Mouse (Mus musculus): ENCODE results near the gene Styx. TPM values are rescaled to one million over a fixed set of nuclear protein-coding genes. Genes with fewer than 3 reads are reported as not detected.

The Styx gene
- polyA plus RNA-seq, 1 experiment from 2014 or later, result 49.3 TPM

DNA sequence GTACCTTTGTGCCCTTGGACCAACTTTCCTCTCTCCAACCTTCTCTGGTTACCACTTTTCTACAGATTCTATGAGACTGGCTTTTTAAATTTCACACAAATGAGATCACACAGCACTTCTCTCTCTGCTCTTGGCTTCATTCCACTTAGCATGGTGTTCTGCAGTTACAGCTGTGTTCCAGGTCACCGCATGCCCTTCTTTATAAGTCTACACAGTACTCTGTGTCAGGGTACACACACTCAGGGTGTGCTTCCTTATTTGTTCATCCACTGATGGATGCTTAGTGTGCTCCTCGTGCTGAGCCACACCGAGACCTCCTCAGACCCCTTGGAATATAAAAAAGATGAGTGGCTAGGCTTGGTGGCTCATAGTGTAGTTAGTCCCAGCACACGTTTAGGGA, 30.8 kb upstream of the Styx start:
- H3K27me3 ChIP-seq, result 0 out of 2 replicates have a peak, but pooled peaks cover 10% of the 10 kb centered on the region
- H3K4me2 ChIP-seq, result no peak overlapping the region
- 82% methylated on average over 4 of the region's 4 CpGs for WGBS
- no peak overlapping the region for H3K4me3 ChIP-seq
- no peak for ATAC-seq
- H3K27ac ChIP-seq, result no peak overlapping the region
- no peaks in the 10 kb centered on the region for H3K9me3 ChIP-seq (replicated peaks)
- H3K4me1 ChIP-seq, result peaks cover 21% of the 10 kb centered on the region
- no peaks in the 10 kb centered on the region for H3K36me3 ChIP-seq (ENCODE audit: poor library complexity, severe bottlenecking)
- H3K9ac ChIP-seq, result no peak overlapping the region

- H3K4me2 ChIP-seq, result no peak overlapping the region
- no peak overlapping the region for H3K4me3 ChIP-seq
- no peaks in the 10 kb centered on the region for H3K9me3 ChIP-seq (replicated peaks)
- no peaks in the 10 kb centered on the region for H3K36me3 ChIP-seq (ENCODE audit: poor library complexity, severe bottlenecking)
- no peak overlapping the region for H3K27ac ChIP-seq
- peaks cover 23% of the 10 kb centered on the region for H3K4me1 ChIP-seq
- H3K27me3 ChIP-seq, result 0 out of 2 replicates have a peak, but pooled peaks cover 10% of the 10 kb centered on the region
- 82% methylated on average over 3 of the region's 3 CpGs for WGBS
- no peak overlapping the region for H3K9ac ChIP-seq
- ATAC-seq, result no peak
Measured at GRCm38 (mm10) chr14:45321067-45321466, 29.8 kb upstream of the Styx start.

DNA sequence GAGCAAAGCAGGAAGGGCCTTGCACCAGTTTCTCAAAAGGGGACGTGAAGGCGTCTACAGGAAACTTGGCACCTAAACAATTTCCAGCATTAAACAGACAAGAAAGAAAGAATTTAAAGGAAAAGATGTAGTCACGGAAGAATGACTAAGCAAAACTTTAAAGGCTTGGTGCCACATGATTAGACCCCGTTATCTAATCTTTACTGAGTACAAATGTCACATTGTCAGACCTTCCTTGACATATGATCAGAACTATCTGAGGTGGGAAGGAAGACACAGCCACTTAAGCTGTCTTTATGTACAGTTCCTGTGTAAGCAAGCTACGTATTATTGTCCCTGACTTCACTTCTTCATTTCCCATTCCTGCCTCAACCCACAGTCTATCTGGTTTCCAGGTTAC, 29.3 kb upstream of the Styx start:
- Histone ChIP-seq H3K4me3 (no peak overlapping the region), H3K4me1 (peaks cover 19% of the 10 kb centered on the region), H3K27ac (no peak overlapping the region), H3K27me3 (0 out of 2 replicates have a peak, but pooled peaks cover 10% of the 10 kb centered on the region), H3K9ac (no peak overlapping the region), H3K36me3 (ENCODE audit: poor library complexity, severe bottlenecking) (no peaks in the 10 kb centered on the region), H3K9me3 (replicated peaks) (no peaks in the 10 kb centered on the region), H3K4me2 (no peak overlapping the region)
- WGBS, result 80% methylated on average over 5 of the region's 5 CpGs
- no peak for ATAC-seq

- WGBS, result 89% methylated on average over 2 of the region's 2 CpGs
- H3K27me3 ChIP-seq, result 0 out of 2 replicates have a peak, but pooled peaks cover 10% of the 10 kb centered on the region
- peaks cover 12% of the 10 kb centered on the region for H3K4me1 ChIP-seq
- H3K27ac ChIP-seq, result no peak overlapping the region
- no peak overlapping the region for H3K4me2 ChIP-seq
- H3K9ac ChIP-seq, result no peak overlapping the region
- ATAC-seq, result no peak
- no peaks in the 10 kb centered on the region for H3K9me3 ChIP-seq (replicated peaks)
- no peak overlapping the region for H3K4me3 ChIP-seq
- no peaks in the 10 kb centered on the region for H3K36me3 ChIP-seq (ENCODE audit: poor library complexity, severe bottlenecking)
Measured at GRCm38 (mm10) chr14:45322450-45322849, 28.4 kb upstream of the Styx start.

DNA sequence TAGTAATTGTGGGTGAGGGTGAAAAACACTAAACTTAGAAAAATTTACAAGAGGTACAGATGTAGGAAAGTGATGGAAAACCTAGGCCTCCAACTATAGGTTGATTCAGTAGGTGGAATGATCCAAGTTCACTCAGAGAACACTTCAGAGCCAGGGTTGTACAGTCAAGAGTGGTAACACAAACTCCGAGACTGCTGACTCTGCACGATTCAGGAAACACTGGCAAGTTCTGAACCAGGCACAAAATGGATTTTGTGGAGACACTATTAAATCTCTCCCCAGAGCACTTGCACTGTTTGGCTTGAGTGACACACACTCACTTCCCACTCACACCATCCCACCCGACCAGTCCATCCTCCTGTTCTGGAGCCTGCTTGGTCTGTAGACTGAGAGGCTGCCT, 27.6 kb upstream of the Styx start:
- WGBS, result 83% methylated on average over 3 of the region's 3 CpGs
- Histone ChIP-seq H3K9ac (no peak overlapping the region), H3K4me1 (peaks cover 10% of the 10 kb centered on the region), H3K9me3 (replicated peaks) (no peaks in the 10 kb centered on the region), H3K27me3 (0 out of 2 replicates have a peak, but pooled peaks cover 10% of the 10 kb centered on the region), H3K36me3 (ENCODE audit: poor library complexity, severe bottlenecking) (no peaks in the 10 kb centered on the region), H3K4me3 (no peak overlapping the region), H3K4me2 (no peak overlapping the region), H3K27ac (no peak overlapping the region)
- ATAC-seq, result no peak

- Histone ChIP-seq H3K27ac (no peak overlapping the region), H3K4me3 (no peak overlapping the region), H3K36me3 (ENCODE audit: poor library complexity, severe bottlenecking) (no peaks in the 10 kb centered on the region), H3K9me3 (replicated peaks) (no peaks in the 10 kb centered on the region), H3K27me3 (0 out of 2 replicates have a peak, but pooled peaks cover 6% of the 10 kb centered on the region), H3K4me2 (no peak overlapping the region), H3K9ac (no peak overlapping the region), H3K4me1 (peaks cover 10% of the 10 kb centered on the region; the same call in 1 of the 2 replicates)
- ATAC-seq, result no peak
Measured at GRCm38 (mm10) chr14:45325471-45325870, 25.4 kb upstream of the Styx start.

GRCm38 (mm10) chr14:45328072-45328713, 22.7 kb upstream of the Styx start:
- peaks cover 19% of the 10 kb centered on the region for H3K4me1 ChIP-seq
- no peak overlapping the region for H3K9ac ChIP-seq
- H3K4me2 ChIP-seq, result no peak overlapping the region
- H3K27ac ChIP-seq, result no peak overlapping the region
- 90% methylated on average over 4 of the region's 4 CpGs for WGBS
- no peak for ATAC-seq
- no peaks in the 10 kb centered on the region for H3K9me3 ChIP-seq (replicated peaks)
- H3K27me3 ChIP-seq, result no peaks in the 10 kb centered on the region
- peaks cover 20% of the 10 kb centered on the region for H3K36me3 ChIP-seq (ENCODE audit: poor library complexity, severe bottlenecking)
- no peak overlapping the region for H3K4me3 ChIP-seq

GRCm38 (mm10) chr14:45329018-45329588, 21.8 kb upstream of the Styx start:
- peak overlapping the region; percentile 94 for H3K4me3 ChIP-seq
- WGBS, result 17% methylated on average over 8 of the region's 8 CpGs
- H3K27ac ChIP-seq, result peak overlapping the region; percentile 54
- peaks cover 19% of the 10 kb centered on the region for H3K4me1 ChIP-seq
- H3K27me3 ChIP-seq, result no peaks in the 10 kb centered on the region
- peak overlapping the region; percentile 37; the same call in 1 of the 2 replicates for H3K9ac ChIP-seq
- no peaks in the 10 kb centered on the region for H3K9me3 ChIP-seq (replicated peaks)
- peak; percentile 19; the same call in 1 of the 2 replicates for ATAC-seq
- peaks cover 26% of the 10 kb centered on the region for H3K36me3 ChIP-seq (ENCODE audit: poor library complexity, severe bottlenecking)
- peak overlapping the region; percentile 67 for H3K4me2 ChIP-seq

DNA sequence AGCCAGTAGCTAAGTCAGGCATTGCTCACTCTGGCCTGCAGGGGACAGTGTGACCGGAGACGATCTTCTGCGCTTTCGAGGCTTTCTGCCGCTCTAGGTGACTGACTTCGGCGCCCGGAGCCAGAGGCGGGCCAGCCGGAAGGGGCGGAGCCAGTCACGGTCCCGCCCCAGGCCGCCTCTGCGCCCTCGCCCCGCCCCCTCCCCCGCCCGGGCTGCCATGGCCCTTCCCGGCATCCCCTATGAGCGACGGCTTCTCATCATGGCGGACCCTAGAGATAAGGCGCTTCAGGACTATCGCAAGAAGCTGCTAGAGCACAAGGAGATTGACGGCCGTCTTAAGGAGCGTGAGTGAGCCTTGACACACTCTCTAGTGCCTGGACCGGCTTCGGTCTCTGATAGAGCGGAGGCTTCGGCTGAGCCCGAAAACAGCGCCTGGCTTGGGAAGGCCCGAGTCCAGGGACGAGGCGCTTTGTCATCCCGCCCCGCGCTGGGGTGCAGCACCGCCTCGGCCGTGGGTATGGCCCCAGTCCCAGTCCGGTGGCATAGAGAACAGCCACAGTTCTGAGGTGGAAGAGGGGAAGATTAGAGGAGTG, 21.2 kb upstream of the Styx start, which contains the start of gene Psmc6:
Gene Psmc6, plus strand, starts transcription at position 200 of the 593 bp plus-strand sequence.
- Histone ChIP-seq H3K4me3 (peak within 1 kb of the TSS; percentile 94), H3K9me3 (replicated peaks) (no peaks in the 10 kb centered on the region), H3K9ac (peak within 1 kb of the TSS; percentile 95), H3K27me3 (no peaks in the 10 kb centered on the region), H3K27ac (peak within 1 kb of the TSS; percentile 87), H3K4me1 (peaks cover 19% of the 10 kb centered on the region), H3K36me3 (ENCODE audit: poor library complexity, severe bottlenecking) (peaks cover 30% of the 10 kb centered on the region), H3K4me2 (peak within 1 kb of the TSS; percentile 67)
- peak; percentile 98 for ATAC-seq
- under 1% methylated on average over 44 of the region's 44 CpGs for WGBS

DNA sequence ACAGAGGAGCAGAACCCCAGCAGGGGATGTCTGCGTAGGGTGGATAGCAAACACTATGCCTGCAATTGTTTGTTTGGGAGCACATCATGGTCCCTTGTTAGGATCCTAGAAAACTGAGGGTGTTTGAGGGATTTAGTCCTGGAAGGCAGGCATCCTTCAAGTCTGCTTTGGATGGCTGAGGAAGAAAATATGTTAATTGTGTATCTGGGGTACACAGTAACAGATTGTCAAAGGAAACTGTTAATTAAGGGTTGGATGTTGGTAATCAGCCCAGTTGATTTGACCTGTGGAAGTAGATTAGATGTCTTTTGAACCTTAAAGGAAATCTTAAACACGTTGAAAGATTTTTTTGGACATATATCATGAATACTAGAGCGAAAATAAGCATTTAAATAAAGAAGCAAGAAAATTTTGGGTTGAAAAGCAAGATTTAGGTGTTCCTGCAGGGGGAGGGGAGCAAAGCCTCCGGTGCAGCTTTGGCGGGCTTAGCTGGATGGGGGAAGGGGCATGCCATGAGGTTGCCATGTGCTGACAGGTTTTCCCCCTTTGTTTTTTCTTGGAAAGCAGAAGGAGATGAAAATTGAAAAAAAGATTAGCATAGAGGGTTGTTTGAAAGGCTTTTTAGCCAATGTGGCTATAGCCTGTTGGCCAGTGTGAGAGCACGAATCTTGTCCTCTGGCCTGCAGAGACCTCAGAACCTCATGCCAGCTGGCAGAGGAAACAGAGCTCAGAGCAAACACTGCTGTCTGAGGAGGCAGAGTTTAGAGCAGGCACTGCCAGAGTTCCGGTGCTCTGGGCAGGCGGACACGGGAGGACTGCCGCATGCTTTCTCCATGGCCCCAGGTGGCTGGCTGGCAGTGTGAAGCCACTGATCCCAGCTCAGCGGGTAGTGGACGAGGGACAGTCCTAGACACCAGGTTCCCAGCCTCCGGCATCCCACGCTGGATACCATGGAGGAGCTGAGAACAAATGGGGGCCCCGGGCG, 13.6 kb downstream of the Styx start:
- Histone ChIP-seq H3K36me3 (ENCODE audit: poor library complexity, severe bottlenecking) (peaks cover 7% of the 10 kb centered on the region), H3K27me3 (no peaks in the 10 kb centered on the region), H3K9me3 (replicated peaks) (no peaks in the 10 kb centered on the region), H3K27ac (peak overlapping the region; percentile 75), H3K9ac (no peak overlapping the region), H3K4me3 (no peak overlapping the region), H3K4me1 (peaks cover 11% of the 10 kb centered on the region), H3K4me2 (peak overlapping the region; percentile 20)
- 70% methylated on average over 16 of the region's 16 CpGs for WGBS
- ATAC-seq, result peak; percentile 85

DNA sequence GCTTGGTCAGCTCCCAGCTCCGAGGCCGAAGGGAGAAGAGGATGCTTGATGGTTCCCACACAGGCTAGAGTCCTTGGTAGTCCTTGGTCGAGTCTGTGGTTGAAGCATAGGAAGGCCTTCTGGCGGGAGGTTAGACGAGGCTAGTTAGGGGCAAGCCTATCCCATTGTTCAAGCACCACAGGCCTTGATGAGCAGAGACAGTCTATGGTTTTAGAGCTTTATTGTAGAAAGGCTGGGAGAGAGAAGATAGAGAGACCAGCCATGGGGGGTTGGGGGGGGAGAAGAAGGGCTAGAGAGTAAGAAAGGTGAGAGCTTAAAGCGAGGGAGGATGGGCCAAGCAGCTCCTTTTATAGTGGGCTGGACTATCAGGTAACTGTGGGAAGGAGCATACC, 14.3 kb downstream of the Styx start:
- H3K9ac ChIP-seq, result no peak overlapping the region
- no peaks in the 10 kb centered on the region for H3K9me3 ChIP-seq (replicated peaks)
- 89% methylated on average over 6 of the region's 6 CpGs for WGBS
- H3K27ac ChIP-seq, result peak overlapping the region; percentile 75
- no peak overlapping the region for H3K4me2 ChIP-seq
- H3K36me3 ChIP-seq (ENCODE audit: poor library complexity, severe bottlenecking), result peaks cover 10% of the 10 kb centered on the region
- H3K4me3 ChIP-seq, result no peak overlapping the region
- H3K4me1 ChIP-seq, result peaks cover 11% of the 10 kb centered on the region
- H3K27me3 ChIP-seq, result no peaks in the 10 kb centered on the region
- no peak for ATAC-seq

Measured in forebrain, embryonic 13.5 days (tissue).